Mouse (Mus musculus) bone marrow, adult 2 months (tissue): ENCODE measurements around the gene Brd9.

Experiments
- CTCF ChIP-seq: fragments of 200-500 bp; IDR thresholded peaks from 2 replicates; pipeline ENCODE4 v1.5.1; 2011; ENCODE audit warnings: low read length, control low read depth; ENCODE audit not compliant: control insufficient read depth, insufficient read depth
- POLR2A ChIP-seq: fragments of 200-500 bp; IDR thresholded peaks from 2 replicates; pipeline ENCODE4 v1.6.1; 2011; ENCODE audit warnings: low read depth, mild to moderate bottlenecking, control low read depth, low read length, borderline replicate concordance; ENCODE audit not compliant: control insufficient read depth

DNA sequence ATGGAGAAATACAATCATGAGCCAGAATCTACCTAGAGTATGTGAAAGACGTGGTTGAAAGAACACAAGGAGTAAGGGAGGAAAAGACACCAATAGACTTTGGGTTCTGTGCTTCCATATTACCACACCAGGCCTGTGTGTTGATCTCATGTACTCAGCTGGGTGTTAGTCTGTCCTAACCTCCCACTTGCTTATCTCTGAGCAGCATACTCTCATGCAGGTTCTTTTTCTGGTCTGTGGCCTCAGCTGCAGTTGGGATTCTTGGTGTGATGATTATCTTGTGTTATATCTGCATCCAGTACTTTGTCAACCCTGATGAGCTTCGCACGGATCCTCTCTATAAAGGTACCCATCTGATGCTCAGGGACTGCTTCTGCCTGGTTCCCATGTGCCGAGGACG is 39.3 kb downstream of the Brd9 start:
- TF ChIP-seq POLR2A (no peak), CTCF (no peak)
